Mouse (Mus musculus): ENCODE results near the gene Rpap2.

The Rpap2 gene

GRCm38 (mm10) chr5:107597301-107598077 lies at the start of gene Rpap2, which contains the start of gene Glmn:
TSS of gene Rpap2 (plus strand) at chr5:107597373.
TSS of gene Glmn (minus strand) at chr5:107597888.
- peak; percentile 83 for DNase-seq (ENCODE audit: low read depth)

DNA sequence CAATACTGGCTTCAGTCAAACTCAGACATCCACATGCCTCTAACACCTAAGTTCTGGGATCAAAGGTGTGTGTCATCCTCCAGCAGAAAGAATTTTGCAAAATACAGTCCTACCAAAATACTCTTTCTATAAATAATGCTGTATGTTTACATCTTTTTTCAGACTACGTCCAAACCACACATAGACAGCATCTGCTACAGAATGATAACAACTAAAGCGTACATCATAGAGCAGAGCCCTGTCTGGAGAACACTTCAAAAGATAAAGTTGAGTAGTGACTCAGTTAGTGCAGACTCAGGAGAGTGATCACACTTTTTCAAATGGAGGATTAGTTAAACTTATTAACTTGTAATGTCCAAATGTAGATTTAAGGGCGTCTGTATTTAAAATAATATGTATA lies 49.2 kb upstream of the Rpap2 start:
- DNase-seq (ENCODE audit: low read depth) = no peak

DNA sequence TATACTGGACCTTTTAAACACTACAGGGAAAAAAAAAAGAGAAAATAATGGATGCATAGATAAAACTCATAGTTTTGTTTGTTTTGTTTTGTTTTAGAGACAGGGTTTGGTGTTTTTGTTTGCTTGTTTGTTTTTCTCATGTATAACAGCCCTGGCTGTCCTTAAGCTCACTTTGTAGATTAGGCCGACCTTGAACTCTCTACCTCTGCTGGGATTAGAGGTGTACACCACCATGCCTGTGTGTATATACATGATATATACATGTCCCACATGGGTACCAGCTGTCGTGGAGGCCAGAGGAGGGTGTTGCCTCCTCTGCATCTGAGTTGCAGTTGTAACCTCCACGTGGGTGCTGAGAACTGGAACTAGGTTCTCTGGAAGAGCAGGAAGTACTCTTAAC lies 48.7 kb upstream of the Rpap2 start:
- no peak for DNase-seq (ENCODE audit: low read depth)

GRCm38 (mm10) chr5:107554336-107554735 lies 42.8 kb upstream of the Rpap2 start:
- no peak for DNase-seq (ENCODE audit: low read depth)

DNA sequence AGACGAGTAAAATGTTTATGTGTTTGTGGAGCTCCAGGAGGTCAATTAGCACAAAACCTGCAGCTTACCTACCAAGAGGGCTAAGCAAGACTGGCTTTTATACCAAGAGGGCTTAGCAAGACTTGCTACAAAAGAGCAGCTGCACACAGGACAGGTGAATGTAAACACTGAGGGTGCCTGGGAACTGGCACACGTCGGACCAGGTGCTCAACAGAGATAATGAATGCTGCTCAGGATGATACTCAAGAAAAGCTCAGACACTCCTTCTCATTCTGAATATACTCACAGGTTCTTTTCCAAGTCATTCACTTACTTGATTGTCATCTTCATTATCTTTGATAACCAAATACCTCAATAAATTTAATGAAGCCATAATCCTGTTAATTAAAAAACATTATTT lies 40.2 kb upstream of the Rpap2 start:
- no peak for DNase-seq (ENCODE audit: low read depth)

DNA sequence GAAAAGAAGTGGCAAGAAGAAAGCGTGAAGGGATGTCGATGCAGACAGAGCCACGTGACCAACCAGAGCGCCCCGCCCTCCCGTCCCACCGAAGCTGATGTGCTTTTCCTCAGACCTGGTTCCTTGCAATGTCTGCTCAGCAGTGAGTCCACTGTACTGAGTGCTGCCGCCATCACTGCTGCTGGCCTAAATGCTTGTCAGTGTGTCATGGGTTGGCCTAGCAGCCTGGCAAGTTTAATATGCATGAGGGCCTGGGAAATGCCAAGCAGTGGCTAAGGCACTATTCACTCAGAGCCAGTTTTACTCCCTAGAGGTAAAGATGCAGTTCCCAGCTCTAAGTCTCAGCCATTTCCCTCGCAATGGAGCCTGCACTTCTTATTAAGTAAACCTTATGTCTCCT lies 28.0 kb upstream of the Rpap2 start:
- no peak for DNase-seq (ENCODE audit: low read depth)

GRCm38 (mm10) chr5:107598380-107598779 lies 1.2 kb downstream of the Rpap2 start:
- DNase-seq (ENCODE audit: low read depth) = peak; percentile 35

GRCm38 (mm10) chr5:107611224-107611623 lies 14.1 kb downstream of the Rpap2 start:
- DNase-seq (ENCODE audit: low read depth) = peak; percentile 80

DNA sequence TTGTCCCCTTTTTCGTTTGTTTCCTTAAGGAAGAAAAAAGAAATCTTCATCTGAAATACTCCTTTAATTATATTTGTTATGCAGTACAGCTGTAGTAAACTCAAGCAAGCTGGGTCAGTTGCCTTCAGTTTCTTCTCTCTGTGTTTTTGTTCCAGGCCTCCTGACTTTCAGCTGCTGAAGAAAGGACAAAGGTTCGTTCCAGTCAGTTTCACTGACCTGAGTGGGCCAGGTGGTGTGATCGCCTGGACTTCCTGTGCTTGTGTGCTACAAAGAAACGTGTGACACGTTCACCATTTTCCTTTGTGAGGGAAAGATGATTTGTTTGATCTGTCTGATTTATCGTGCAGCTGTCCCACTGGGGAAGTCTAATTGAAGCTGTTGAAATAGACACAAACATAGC lies 20.8 kb downstream of the Rpap2 start:
- DNase-seq (ENCODE audit: low read depth) = no peak

GRCm38 (mm10) chr5:107621327-107621726 lies 24.2 kb downstream of the Rpap2 start:
- no peak for DNase-seq (ENCODE audit: low read depth)

- no peak for DNase-seq (ENCODE audit: low read depth)
Observed at GRCm38 (mm10) chr5:107633651-107634050, 36.5 kb downstream of the Rpap2 start.

DNA sequence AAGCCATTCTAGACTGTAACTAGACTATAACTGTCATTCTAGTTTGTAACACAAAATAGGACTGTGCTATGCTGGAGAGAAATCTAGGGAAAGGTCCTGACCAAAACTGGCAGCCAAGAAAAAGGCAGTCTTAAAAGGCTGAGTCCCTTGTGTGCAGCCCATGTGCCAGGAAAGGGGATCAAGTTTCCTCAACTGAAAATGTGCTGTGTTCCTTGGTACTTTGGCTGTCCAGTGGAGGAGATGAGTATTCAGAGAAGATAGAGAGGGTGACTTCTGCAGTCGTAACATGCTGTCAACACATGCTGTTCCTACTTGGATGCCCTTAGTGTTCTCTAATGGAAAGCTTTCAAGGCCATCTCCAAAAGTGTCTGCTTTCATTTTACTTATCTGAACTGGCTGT lies 39.9 kb downstream of the Rpap2 start:
- DNase-seq (ENCODE audit: low read depth) = no peak

DNA sequence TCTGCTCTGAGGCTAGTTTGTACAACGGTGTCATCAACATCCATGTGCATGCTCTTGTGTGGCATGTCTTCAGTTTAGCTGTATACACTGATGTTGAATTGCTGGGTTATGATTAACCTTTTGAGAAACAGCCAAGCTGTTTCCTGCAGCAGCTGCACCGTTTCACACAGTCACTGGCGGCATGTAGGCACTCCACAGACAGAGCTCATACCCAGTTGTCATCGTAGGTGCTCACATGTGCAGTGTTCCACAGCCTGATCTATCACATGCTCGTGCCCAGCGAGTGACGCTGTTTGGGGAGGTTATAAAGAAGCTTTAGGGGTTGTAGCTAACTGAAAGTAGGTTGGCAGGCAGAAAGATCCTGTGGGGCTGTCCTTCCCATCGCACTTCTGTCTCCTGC lies 41.2 kb downstream of the Rpap2 start:
- DNase-seq (ENCODE audit: low read depth) = no peak

DNA sequence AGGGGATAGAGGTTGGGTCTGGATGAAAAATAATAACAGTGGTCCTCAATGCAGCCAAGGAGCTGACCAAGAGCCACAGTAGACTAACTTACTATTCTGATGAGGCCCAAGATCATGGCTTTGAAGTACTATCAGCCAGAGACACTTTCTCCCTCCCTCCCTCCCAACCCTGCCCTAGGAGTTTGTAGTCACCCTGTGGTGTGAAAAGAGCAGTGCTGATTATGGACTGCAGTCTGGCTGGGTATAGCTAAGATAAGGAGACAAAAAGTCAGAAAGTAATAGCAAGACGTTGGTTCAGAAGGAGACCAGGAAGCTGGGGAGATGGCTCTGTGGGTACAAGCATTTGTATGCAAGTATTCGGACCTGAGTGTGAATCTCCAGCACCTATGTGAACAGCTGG lies 47.4 kb downstream of the Rpap2 start:
- DNase-seq (ENCODE audit: low read depth) = no peak

DNA sequence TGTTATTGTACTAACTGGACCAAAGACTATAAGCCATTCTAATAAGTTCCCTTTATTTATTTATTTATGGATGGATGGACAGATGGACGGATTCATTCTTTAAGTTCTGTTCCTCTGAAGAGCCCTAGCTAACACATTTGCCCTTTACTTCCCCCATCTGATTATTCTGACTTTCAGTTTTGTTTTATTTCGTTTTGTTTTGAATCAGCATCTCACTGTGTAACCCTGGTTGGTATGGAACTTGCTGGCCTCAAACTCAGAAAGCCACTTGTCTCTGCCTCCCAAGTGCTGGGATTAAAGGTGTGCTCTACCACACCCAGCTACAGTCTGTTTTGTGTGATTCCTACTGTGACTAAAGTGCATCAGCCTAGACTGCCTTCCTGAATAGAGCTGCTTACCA lies 48.8 kb downstream of the Rpap2 start:
- DNase-seq (ENCODE audit: low read depth) = no peak

DNA sequence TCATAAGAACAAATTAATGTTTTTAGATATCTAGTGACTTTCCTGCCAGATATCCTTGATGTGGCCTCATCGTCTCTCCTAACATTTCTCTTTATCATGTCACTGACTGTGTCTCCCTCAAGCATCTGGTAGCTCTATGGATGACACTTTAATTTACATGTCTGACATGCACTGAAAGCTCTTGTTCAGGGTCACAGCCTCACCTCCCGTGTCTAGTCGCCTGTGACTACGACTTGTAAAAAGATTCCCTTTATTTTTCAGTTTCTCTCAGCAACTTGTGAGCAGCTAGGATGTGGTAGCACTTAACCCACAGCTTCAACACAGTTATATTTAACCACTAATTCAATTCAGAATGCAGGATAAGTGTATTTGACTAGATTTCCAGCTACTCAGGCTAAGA lies 50.4 kb downstream of the Rpap2 start:
- DNase-seq (ENCODE audit: low read depth) = no peak

- DNase-seq (ENCODE audit: low read depth) = peak; percentile 35
Observed at GRCm38 (mm10) chr5:107648552-107649125, 51.5 kb downstream of the Rpap2 start.

DNA sequence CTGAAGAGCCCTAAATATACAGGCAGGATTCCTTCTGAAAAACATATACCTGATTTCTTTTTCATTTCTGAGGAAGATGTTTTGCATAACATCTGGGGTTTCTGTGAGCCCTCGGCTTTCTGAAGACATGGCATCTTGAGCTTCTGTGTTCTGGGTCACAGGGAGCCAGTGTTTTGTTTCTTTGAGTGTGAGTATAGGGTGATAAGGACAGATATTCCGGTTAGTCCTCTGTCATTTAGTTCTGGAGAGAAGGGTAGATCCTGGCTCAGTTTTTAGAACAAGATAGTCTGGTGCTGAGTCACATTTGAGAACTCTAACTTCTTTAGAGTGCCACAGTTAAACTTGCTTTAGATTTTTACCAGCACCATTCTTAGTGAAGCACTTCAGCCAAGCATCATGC lies 52.5 kb downstream of the Rpap2 start:
- DNase-seq (ENCODE audit: low read depth) = no peak

DNA sequence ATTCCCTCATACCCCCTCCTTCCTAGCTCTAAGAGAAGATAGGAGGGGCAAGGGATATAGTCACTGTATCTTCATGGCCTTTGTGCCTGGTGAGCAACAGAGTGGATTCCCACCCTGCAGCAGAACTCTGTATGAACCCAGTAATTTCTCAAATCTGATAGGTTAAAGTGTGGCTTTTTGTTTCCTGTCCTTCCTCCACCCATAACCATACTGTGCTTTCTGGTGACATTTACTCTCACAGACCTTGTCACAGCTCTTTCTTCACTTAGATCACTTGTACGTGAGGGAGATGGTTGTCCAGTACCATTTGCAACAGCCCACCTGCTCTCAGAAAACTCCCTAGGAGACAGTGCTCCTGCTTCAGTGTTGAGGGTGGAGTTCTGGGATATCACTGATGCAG lies 53.3 kb downstream of the Rpap2 start:
- peak; percentile 62 for DNase-seq (ENCODE audit: low read depth)

- no peak for DNase-seq (ENCODE audit: low read depth)
Observed at GRCm38 (mm10) chr5:107652055-107652660, 55.0 kb downstream of the Rpap2 start.

DNA sequence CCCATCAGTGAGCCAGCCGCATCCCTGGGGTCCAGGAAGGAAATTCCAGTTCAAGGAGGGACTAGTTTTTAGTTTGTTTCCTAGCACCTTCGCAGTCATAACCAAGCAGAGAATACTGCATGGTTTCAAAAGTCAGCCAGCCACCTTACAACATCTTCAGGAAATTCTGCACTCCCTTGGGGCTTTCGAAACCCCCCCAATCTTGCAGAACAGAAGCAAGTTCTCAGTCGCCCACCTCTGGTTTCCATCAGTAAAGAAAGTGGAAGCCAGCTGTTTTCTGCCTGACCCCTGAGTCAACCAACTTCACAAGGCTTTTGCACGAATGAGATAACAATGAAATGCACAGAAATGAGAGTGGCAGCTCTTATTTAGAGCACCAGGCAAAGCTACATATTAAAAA lies 81.2 kb downstream of the Rpap2 start:
- DNase-seq (ENCODE audit: low read depth) = peak; percentile 71

GRCm38 (mm10) chr5:107681300-107681699 lies 84.1 kb downstream of the Rpap2 start:
- DNase-seq (ENCODE audit: low read depth) = no peak

GRCm38 (mm10) chr5:107684380-107684779 lies 87.2 kb downstream of the Rpap2 start:
- peak; percentile 74 for DNase-seq (ENCODE audit: low read depth)

Measured in 416B (cell line).